Mouse (Mus musculus): Measurements from ENCODE around the gene Klhl28. TPM values are rescaled to one million over a fixed set of nuclear protein-coding genes. Genes with fewer than 3 reads are reported as not detected.
A peak's percentile ranks its signal among the peaks of the same experiment; 100 is the strongest.

The Klhl28 gene
- 10.0 and 10.4 TPM in 2 replicates for polyA plus RNA-seq (2016; fragmentation: Nextera tagmentation; extraction: Ambion mirVana)

- H3K9me3 ChIP-seq = no peaks in the 10 kb centered on the region
- peaks cover 43% of the 10 kb centered on the region for H3K4me1 ChIP-seq
- peaks cover 5% of the 10 kb centered on the region for H3K36me3 ChIP-seq (replicated peaks)
- WGBS = under 1% methylated on average over 45 of the region's 45 CpGs
- peak within 1 kb of the TSS; percentile 92 for H3K27ac ChIP-seq
- H3K27me3 ChIP-seq (ENCODE audit: poor library complexity, severe bottlenecking) = no peaks in the 10 kb centered on the region
- H3K4me3 ChIP-seq = peak within 1 kb of the TSS; percentile 91
- peak; percentile 100 for DNase-seq (ENCODE audit: extremely low spot score, low spot score)
Observed at GRCm38 (mm10) chr12:64965124-64966026, at the start of gene Klhl28, which contains the start of gene Togaram1. TSS of gene Klhl28 (minus strand) at chr12:64965534. TSS of gene Togaram1 (plus strand) at chr12:64965804.

GRCm38 (mm10) chr12:65007725-65008124 is 42.4 kb upstream of the Klhl28 start:
- no peak overlapping the region for H3K27ac ChIP-seq
- peaks cover 90% of the 10 kb centered on the region for H3K36me3 ChIP-seq (replicated peaks)
- H3K4me3 ChIP-seq = no peak overlapping the region
- no peak for DNase-seq (ENCODE audit: extremely low spot score, low spot score)
- no peaks in the 10 kb centered on the region for H3K9me3 ChIP-seq
- WGBS = 87% methylated on average over 3 of the region's 3 CpGs
- no peaks in the 10 kb centered on the region for H3K27me3 ChIP-seq (ENCODE audit: poor library complexity, severe bottlenecking)
- H3K4me1 ChIP-seq = no peaks in the 10 kb centered on the region

- H3K9me3 ChIP-seq = no peaks in the 10 kb centered on the region
- no peaks in the 10 kb centered on the region for H3K27me3 ChIP-seq (ENCODE audit: poor library complexity, severe bottlenecking)
- H3K36me3 ChIP-seq (replicated peaks) = peaks cover 57% of the 10 kb centered on the region
- no peaks in the 10 kb centered on the region for H3K4me1 ChIP-seq
- H3K27ac ChIP-seq = no peak overlapping the region
- H3K4me3 ChIP-seq = no peak overlapping the region
- DNase-seq (ENCODE audit: extremely low spot score, low spot score) = no peak
- 84% methylated on average over 1 of the region's 1 CpGs for WGBS
Observed at GRCm38 (mm10) chr12:64977518-64977917, 12.2 kb upstream of the Klhl28 start.

GRCm38 (mm10) chr12:64976191-64976590 is 10.9 kb upstream of the Klhl28 start:
- no peak for DNase-seq (ENCODE audit: extremely low spot score, low spot score)
- H3K27ac ChIP-seq = no peak overlapping the region
- no peaks in the 10 kb centered on the region for H3K9me3 ChIP-seq
- H3K4me1 ChIP-seq = peaks cover 7% of the 10 kb centered on the region
- H3K4me3 ChIP-seq = no peak overlapping the region
- peaks cover 51% of the 10 kb centered on the region for H3K36me3 ChIP-seq (replicated peaks)
- WGBS = 80% methylated on average over 1 of the region's 1 CpGs
- no peaks in the 10 kb centered on the region for H3K27me3 ChIP-seq (ENCODE audit: poor library complexity, severe bottlenecking)

- H3K27ac ChIP-seq = no peak overlapping the region
- peaks cover 51% of the 10 kb centered on the region for H3K36me3 ChIP-seq (replicated peaks)
- DNase-seq (ENCODE audit: extremely low spot score, low spot score) = no peak
- peaks cover 14% of the 10 kb centered on the region for H3K4me1 ChIP-seq
- H3K27me3 ChIP-seq (ENCODE audit: poor library complexity, severe bottlenecking) = no peaks in the 10 kb centered on the region
- WGBS = 86% methylated on average over 6 of the region's 6 CpGs
- H3K4me3 ChIP-seq = no peak overlapping the region
- H3K9me3 ChIP-seq = no peaks in the 10 kb centered on the region
Observed at GRCm38 (mm10) chr12:64975558-64975957, 10.2 kb upstream of the Klhl28 start.

- H3K4me1 ChIP-seq = peaks cover 45% of the 10 kb centered on the region
- no peaks in the 10 kb centered on the region for H3K27me3 ChIP-seq (ENCODE audit: poor library complexity, severe bottlenecking)
- no peaks in the 10 kb centered on the region for H3K9me3 ChIP-seq
- H3K36me3 ChIP-seq (replicated peaks) = peaks cover 25% of the 10 kb centered on the region
- DNase-seq (ENCODE audit: extremely low spot score, low spot score) = no peak
- no peak overlapping the region for H3K4me3 ChIP-seq
- 92% methylated on average over 6 of the region's 6 CpGs for WGBS
- H3K27ac ChIP-seq = no peak overlapping the region
Observed at GRCm38 (mm10) chr12:64972063-64972462, 6.7 kb upstream of the Klhl28 start.

GRCm38 (mm10) chr12:64971399-64971798 is 6.1 kb upstream of the Klhl28 start:
- Histone ChIP-seq H3K9me3 (no peaks in the 10 kb centered on the region), H3K27ac (no peak overlapping the region), H3K4me3 (0 out of 2 replicates have a peak overlapping the region, but pooled peaks have one; percentile 6), H3K27me3 (ENCODE audit: poor library complexity, severe bottlenecking) (no peaks in the 10 kb centered on the region), H3K4me1 (peaks cover 48% of the 10 kb centered on the region), H3K36me3 (replicated peaks) (peaks cover 19% of the 10 kb centered on the region)
- no peak for DNase-seq (ENCODE audit: extremely low spot score, low spot score)

- Histone ChIP-seq H3K27me3 (ENCODE audit: poor library complexity, severe bottlenecking) (no peaks in the 10 kb centered on the region), H3K9me3 (no peaks in the 10 kb centered on the region), H3K27ac (no peak overlapping the region), H3K4me3 (peak overlapping the region; percentile 91), H3K36me3 (replicated peaks) (peaks cover 19% of the 10 kb centered on the region), H3K4me1 (peaks cover 58% of the 10 kb centered on the region)
- 8% methylated on average over 2 of the region's 2 CpGs for WGBS
- no peak for DNase-seq (ENCODE audit: extremely low spot score, low spot score)
Observed at GRCm38 (mm10) chr12:64968067-64968466, 2.7 kb upstream of the Klhl28 start.

- DNase-seq (ENCODE audit: extremely low spot score, low spot score) = peak; percentile 23
- peak overlapping the region; percentile 91 for H3K4me3 ChIP-seq
- H3K4me1 ChIP-seq = peaks cover 58% of the 10 kb centered on the region
- H3K36me3 ChIP-seq (replicated peaks) = peaks cover 19% of the 10 kb centered on the region
- no peaks in the 10 kb centered on the region for H3K27me3 ChIP-seq (ENCODE audit: poor library complexity, severe bottlenecking)
- H3K27ac ChIP-seq = peak overlapping the region; percentile 30; the same call in 1 of the 2 replicates
- WGBS = 1% methylated on average over 9 of the region's 9 CpGs
- H3K9me3 ChIP-seq = no peaks in the 10 kb centered on the region
Observed at GRCm38 (mm10) chr12:64967470-64967869, 2.1 kb upstream of the Klhl28 start.

GRCm38 (mm10) chr12:64966652-64967435 is 1.5 kb upstream of the Klhl28 start:
- peak overlapping the region; percentile 91 for H3K4me3 ChIP-seq
- no peaks in the 10 kb centered on the region for H3K9me3 ChIP-seq
- H3K4me1 ChIP-seq = peaks cover 54% of the 10 kb centered on the region
- H3K36me3 ChIP-seq (replicated peaks) = peaks cover 16% of the 10 kb centered on the region
- no peaks in the 10 kb centered on the region for H3K27me3 ChIP-seq (ENCODE audit: poor library complexity, severe bottlenecking)
- DNase-seq (ENCODE audit: extremely low spot score, low spot score) = peak; percentile 20
- peak overlapping the region; percentile 92 for H3K27ac ChIP-seq
- WGBS = 9% methylated on average over 19 of the region's 19 CpGs

- peak overlapping the region; percentile 92 for H3K27ac ChIP-seq
- peaks cover 13% of the 10 kb centered on the region for H3K36me3 ChIP-seq (replicated peaks)
- peaks cover 50% of the 10 kb centered on the region for H3K4me1 ChIP-seq
- DNase-seq (ENCODE audit: extremely low spot score, low spot score) = peak; percentile 66
- no peaks in the 10 kb centered on the region for H3K9me3 ChIP-seq
- under 1% methylated on average over 44 of the region's 44 CpGs for WGBS
- peak overlapping the region; percentile 91 for H3K4me3 ChIP-seq
- no peaks in the 10 kb centered on the region for H3K27me3 ChIP-seq (ENCODE audit: poor library complexity, severe bottlenecking)
Observed at GRCm38 (mm10) chr12:64966101-64966631, 832 bp upstream of the Klhl28 start.

- H3K4me3 ChIP-seq = peak overlapping the region; percentile 91
- no peaks in the 10 kb centered on the region for H3K36me3 ChIP-seq (replicated peaks)
- H3K27ac ChIP-seq = no peak overlapping the region
- DNase-seq (ENCODE audit: extremely low spot score, low spot score) = no peak
- no peaks in the 10 kb centered on the region for H3K9me3 ChIP-seq
- WGBS = 22% methylated on average over 4 of the region's 4 CpGs
- peaks cover 37% of the 10 kb centered on the region for H3K4me1 ChIP-seq
- no peaks in the 10 kb centered on the region for H3K27me3 ChIP-seq (ENCODE audit: poor library complexity, severe bottlenecking)
Observed at GRCm38 (mm10) chr12:64964560-64964959, 774 bp downstream of the Klhl28 start.

All from forebrain, embryonic 10.5 days (tissue).